Mouse (Mus musculus): Measurements from ENCODE around the gene BC030867.

Gene BC030867

DNA sequence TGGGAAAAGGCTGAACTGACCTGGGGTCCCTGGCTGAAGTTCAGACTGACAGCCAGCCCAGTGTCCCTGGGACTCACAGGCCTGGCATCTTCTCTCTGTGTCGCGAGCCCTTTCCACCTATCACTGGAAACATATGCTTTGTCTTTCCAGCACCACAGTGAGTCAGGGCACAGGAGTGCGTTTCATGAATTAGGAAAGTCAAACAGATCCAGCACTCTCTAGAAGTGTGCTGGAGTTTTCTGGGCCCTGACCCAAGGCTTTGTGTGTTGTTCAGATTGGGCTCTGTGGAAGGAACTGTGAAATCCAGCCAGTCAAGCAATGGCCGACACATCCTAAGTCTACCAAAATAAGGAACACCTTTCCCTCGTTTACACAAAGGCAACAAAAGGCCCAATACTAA, 23.5 kb upstream of the BC030867 start:
- TF ChIP-seq POU5F1 (IDR thresholded peaks at IDR 0.05; ENCODE audit: borderline replicate concordance, low read length) (no peak), CTCF (conservative IDR thresholded peaks at IDR 0.05; ENCODE audit: low read length) (no peak), NANOG (IDR thresholded peaks at IDR 0.05; ENCODE audit: borderline replicate concordance, low read length) (no peak)
- peaks cover 93% of the 10 kb centered on the region for H3K4me1 ChIP-seq (replicated peaks; ENCODE audit: low read depth, low read length)
- H3K27me3 ChIP-seq (ENCODE audit: insufficient read depth, low read length) = peaks cover 18% of the 10 kb centered on the region
- peak overlapping the region; percentile 59 for H3K4me3 ChIP-seq (replicated peaks; ENCODE audit: low read length)
- H3K9me3 ChIP-seq (ENCODE audit: low read length) = no peaks in the 10 kb centered on the region
- H3K36me3 ChIP-seq (ENCODE audit: insufficient read depth, low read length) = peaks cover 19% of the 10 kb centered on the region

DNA sequence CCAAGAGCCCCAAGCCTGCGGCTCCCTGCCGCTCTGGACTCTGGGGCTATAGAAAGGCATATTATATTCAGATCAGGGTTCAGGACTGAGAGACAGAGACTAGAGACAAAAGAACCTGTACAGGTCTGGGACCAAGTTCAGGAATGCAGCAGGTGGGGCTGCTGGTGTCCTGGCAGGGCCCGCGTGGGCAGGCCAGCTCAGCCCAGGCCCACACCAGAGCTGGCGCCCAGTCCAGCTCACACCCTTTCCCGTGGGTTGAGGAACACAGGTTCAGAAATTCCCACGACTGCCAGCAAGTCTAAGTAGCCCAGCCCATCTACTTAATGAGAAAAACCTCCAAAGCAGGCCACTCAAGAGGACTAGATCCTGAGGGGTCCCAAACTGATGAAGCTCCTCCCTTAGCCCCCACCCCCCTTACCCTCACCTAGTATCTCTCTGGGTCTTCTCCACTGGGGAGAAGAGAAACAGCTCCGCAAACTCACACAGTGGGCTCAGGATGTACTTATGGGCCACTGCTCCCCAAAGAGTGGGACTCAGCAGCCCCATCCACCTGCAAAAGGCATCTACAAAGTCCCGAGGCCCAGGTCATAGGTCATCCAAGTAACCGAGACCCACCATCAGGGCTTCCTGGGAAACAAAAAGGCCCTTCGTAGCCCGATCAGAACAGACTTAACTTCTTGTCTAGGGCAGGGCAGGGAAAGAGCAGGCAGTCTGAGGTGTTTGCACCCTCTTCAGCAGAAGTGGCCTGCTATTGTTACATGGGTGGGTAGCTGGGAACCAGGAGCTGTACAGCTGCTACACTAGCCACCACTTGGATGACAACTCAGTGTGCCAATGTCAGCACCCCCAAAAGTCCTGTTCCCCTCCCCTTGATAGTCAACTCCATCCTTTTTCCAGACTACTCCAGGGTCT, 22.4 kb upstream of the BC030867 start:
- no peaks in the 10 kb centered on the region for H3K9me3 ChIP-seq (ENCODE audit: low read length)
- H3K27me3 ChIP-seq (ENCODE audit: insufficient read depth, low read length) = peaks cover 18% of the 10 kb centered on the region
- peak overlapping the region; percentile 8 for H3K4me3 ChIP-seq (replicated peaks; ENCODE audit: low read length)
- peaks cover 91% of the 10 kb centered on the region for H3K4me1 ChIP-seq (replicated peaks; ENCODE audit: low read depth, low read length)
- H3K36me3 ChIP-seq (ENCODE audit: insufficient read depth, low read length) = peaks cover 8% of the 10 kb centered on the region
- TF ChIP-seq POU5F1 (IDR thresholded peaks at IDR 0.05; ENCODE audit: borderline replicate concordance, low read length) (no peak), NANOG (IDR thresholded peaks at IDR 0.05; ENCODE audit: borderline replicate concordance, low read length) (no peak), CTCF (conservative IDR thresholded peaks at IDR 0.05; ENCODE audit: low read length) (no peak)

DNA sequence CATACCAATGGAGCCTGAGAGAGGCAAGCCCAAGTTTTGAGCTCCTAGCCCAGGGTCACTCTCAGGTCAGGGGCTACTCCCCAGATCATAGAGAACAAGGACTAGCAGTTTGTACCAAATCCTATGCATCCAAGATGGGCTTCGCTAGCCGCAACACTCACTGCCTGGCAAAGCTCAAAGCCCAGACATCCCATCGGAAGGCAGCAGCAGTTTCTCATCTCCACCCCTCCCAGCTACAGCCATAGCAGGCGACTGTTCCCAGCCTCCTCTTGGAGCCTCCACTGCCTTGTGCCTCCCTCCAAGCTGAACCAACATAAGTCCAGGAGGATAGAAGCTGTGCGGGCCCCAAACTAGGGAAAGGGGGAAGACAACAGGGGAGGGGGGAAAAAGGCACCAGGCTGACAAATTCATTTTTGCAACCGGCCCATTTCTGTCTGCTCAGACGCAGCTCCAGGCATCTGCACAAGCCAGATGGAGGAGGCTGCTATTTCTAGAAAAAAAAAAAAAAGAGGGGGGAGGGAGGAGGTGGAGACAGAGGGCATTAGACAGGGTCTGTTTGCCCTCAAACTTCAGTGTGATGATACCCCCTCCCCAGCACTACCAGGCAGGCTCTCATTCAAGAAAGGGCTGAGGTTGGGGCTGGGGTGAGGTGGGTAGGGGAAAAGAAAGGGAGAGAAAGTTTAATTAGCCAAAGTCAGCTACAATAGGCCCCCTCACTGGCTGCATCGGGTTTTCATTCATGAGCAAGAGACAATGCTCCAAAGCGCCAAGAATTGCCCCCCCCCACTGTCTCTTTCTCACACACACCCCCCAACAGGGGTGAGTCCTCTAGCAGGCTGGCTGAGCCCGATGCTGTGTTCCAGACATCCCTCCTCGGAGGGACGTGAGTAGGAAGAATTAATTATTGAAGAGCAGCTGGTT, 21.2 kb upstream of the BC030867 start:
- H3K9me3 ChIP-seq (ENCODE audit: low read length) = no peaks in the 10 kb centered on the region
- H3K36me3 ChIP-seq (ENCODE audit: insufficient read depth, low read length) = no peaks in the 10 kb centered on the region; the same call in 1 of the 2 replicates
- no peak for TF ChIP-seq CTCF (conservative IDR thresholded peaks at IDR 0.05; ENCODE audit: low read length)
- TF ChIP-seq NANOG (IDR thresholded peaks at IDR 0.05; ENCODE audit: borderline replicate concordance, low read length) = no peak
- no peak for TF ChIP-seq POU5F1 (IDR thresholded peaks at IDR 0.05; ENCODE audit: borderline replicate concordance, low read length)
- H3K27me3 ChIP-seq (ENCODE audit: insufficient read depth, low read length) = peaks cover 24% of the 10 kb centered on the region
- H3K4me3 ChIP-seq (replicated peaks; ENCODE audit: low read length) = peak overlapping the region; percentile 39; the same call in 1 of the 2 replicates
- peaks cover 78% of the 10 kb centered on the region for H3K4me1 ChIP-seq (replicated peaks; ENCODE audit: low read depth, low read length)

- Histone ChIP-seq H3K36me3 (ENCODE audit: insufficient read depth, low read length) (no peaks in the 10 kb centered on the region; the same call in 1 of the 2 replicates), H3K27me3 (ENCODE audit: insufficient read depth, low read length) (peaks cover 28% of the 10 kb centered on the region), H3K4me3 (replicated peaks; ENCODE audit: low read length) (0 out of 2 replicates have a peak overlapping the region, but pooled peaks have one; percentile 39), H3K9me3 (ENCODE audit: low read length) (no peaks in the 10 kb centered on the region), H3K4me1 (replicated peaks; ENCODE audit: low read depth, low read length) (peaks cover 72% of the 10 kb centered on the region)
- no peak for TF ChIP-seq POU5F1 (IDR thresholded peaks at IDR 0.05; ENCODE audit: borderline replicate concordance, low read length)
- TF ChIP-seq NANOG (IDR thresholded peaks at IDR 0.05; ENCODE audit: borderline replicate concordance, low read length) = no peak
- TF ChIP-seq CTCF (conservative IDR thresholded peaks at IDR 0.05; ENCODE audit: low read length) = no peak
Observed at GRCm38 (mm10) chr11:102228191-102228545, 20.5 kb upstream of the BC030867 start.

DNA sequence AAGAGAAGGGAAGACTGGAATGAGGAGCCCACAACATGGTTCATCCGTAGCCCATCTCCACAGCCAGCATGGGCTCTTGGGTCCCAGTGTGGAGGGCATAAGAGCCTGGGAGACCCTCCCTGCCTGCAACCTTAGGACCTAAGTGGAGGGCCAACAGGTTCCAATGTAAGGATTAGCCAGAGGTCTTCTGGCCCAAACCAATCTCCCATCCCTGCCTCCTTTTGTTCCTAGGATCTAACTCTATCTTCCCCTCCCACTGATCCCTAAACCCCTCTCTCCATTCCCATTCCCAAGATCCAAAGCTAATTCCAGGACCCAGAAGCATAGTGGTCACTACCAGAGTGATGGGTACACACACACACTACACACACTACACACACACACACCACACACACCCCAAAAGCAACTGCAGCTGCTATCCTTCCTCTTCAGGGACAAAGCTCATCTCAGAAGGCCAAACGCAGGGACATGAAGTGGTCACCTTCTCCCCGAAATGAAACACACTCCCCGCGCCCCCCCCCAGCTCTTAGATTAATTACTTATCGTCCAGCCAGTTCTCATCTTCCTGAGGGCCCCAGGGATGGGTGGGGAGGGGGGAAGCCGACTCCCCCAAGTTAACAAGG, 19.9 kb upstream of the BC030867 start:
- no peak for TF ChIP-seq CTCF (conservative IDR thresholded peaks at IDR 0.05; ENCODE audit: low read length)
- H3K27me3 ChIP-seq (ENCODE audit: insufficient read depth, low read length) = peaks cover 28% of the 10 kb centered on the region
- H3K36me3 ChIP-seq (ENCODE audit: insufficient read depth, low read length) = no peaks in the 10 kb centered on the region; the same call in 1 of the 2 replicates
- H3K4me1 ChIP-seq (replicated peaks; ENCODE audit: low read depth, low read length) = peaks cover 66% of the 10 kb centered on the region
- H3K4me3 ChIP-seq (replicated peaks; ENCODE audit: low read length) = peak overlapping the region; percentile 86
- H3K9me3 ChIP-seq (ENCODE audit: low read length) = no peaks in the 10 kb centered on the region

DNA sequence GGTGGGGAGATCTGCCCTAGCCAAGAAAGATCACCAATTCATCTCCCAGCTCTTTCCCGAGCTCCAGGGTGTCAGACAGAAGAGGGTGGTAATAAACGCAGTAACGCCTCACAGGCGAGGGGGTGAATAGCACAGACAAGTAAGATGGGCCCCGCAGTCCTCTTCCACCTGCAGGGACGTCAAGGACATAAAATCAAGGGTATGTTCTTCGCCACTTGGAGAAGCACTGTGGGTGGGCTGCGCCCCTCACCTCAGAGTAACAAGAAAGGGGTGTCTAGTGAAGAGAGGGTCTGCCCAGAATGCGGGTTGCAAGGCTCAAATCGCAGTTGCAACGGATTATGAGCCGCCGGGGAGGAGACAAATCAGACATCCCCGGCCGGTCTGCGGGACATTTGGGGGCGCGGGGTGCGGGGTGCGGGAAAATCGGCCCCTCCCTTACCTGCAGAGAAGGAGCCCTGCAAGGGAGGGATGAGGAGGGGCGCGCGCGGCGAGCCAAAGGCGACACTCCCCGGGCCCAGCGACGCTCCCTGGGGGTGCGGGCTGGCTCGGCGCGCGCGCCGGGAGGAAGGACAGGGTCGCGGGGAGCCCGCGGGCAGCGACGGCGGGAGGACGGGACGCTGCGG, 19.2 kb upstream of the BC030867 start:
- Histone ChIP-seq H3K4me1 (replicated peaks; ENCODE audit: low read depth, low read length) (peaks cover 59% of the 10 kb centered on the region), H3K9me3 (ENCODE audit: low read length) (no peaks in the 10 kb centered on the region), H3K27me3 (ENCODE audit: insufficient read depth, low read length) (peaks cover 28% of the 10 kb centered on the region), H3K36me3 (ENCODE audit: insufficient read depth, low read length) (no peaks in the 10 kb centered on the region), H3K4me3 (replicated peaks; ENCODE audit: low read length) (peak overlapping the region; percentile 86)
- TF ChIP-seq CTCF (conservative IDR thresholded peaks at IDR 0.05; ENCODE audit: low read length) = no peak
- no peak for TF ChIP-seq POU5F1 (IDR thresholded peaks at IDR 0.05; ENCODE audit: borderline replicate concordance, low read length)
- no peak for TF ChIP-seq NANOG (IDR thresholded peaks at IDR 0.05; ENCODE audit: borderline replicate concordance, low read length)

DNA sequence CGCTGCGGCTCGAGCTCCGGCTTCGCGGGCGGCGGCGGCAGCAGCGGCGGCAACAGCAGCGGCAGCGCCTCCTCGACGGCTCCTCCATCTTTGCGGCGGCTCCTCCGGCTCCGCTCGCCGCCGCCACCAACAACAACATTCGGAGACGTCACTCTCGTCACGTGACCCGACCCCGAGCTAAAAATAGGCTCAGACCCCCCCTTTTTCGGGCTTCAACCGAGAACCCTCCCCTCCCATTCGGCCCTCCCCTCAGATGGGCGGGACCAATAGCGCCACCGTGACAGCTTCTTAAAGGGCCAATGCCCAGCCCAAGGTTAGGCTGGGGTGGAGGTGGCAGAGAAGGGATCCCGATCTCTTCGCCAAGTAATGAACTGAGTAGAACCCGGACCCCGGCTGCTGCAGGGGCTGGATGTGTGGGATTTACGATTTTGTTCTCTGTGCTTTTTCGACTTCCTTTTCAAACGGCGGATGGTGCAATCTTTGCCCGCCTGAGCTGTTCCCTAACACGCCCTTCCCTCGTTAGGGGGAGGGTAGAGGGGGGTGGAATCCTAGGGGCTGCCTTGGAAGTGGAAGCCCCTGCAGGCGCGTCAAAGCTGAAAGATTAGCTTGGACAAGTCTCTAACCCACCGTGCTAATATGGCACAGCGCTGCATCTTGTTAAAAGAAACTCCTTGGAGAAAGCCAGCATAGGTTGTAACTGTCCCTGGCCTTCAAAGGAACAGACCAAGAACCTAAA, 18.5 kb upstream of the BC030867 start, which contains the start of gene Hdac5:
TSS of gene Hdac5 (minus strand) at position 161 of the 736 bp plus-strand sequence.
- Histone ChIP-seq H3K36me3 (ENCODE audit: insufficient read depth, low read length) (no peaks in the 10 kb centered on the region), H3K4me3 (replicated peaks; ENCODE audit: low read length) (peak within 1 kb of the TSS; percentile 86), H3K9me3 (ENCODE audit: low read length) (no peaks in the 10 kb centered on the region), H3K27me3 (ENCODE audit: insufficient read depth, low read length) (peaks cover 33% of the 10 kb centered on the region), H3K4me1 (replicated peaks; ENCODE audit: low read depth, low read length) (peaks cover 52% of the 10 kb centered on the region)
- no peak for TF ChIP-seq POU5F1 (IDR thresholded peaks at IDR 0.05; ENCODE audit: borderline replicate concordance, low read length)
- TF ChIP-seq NANOG (IDR thresholded peaks at IDR 0.05; ENCODE audit: borderline replicate concordance, low read length) = no peak
- TF ChIP-seq CTCF (conservative IDR thresholded peaks at IDR 0.05; ENCODE audit: low read length) = no peak; the same call in 1 of the 2 replicates
